Mouse (Mus musculus) skeletal muscle tissue, adult 2 months (tissue): ENCODE data around the gene Ezh1.
"Not testable (repeated sequence)": the region's sequence is repeated elsewhere in the genome, so short reads cannot be mapped to it uniquely, and the experiment has no call there.

Experiments used
- DNase-seq: peaks from one replicate; pipeline ENCODE4 v3.0.0-alpha.2; 2012; ENCODE audit warnings: low read depth, low spot score

Gene Ezh1

DNA sequence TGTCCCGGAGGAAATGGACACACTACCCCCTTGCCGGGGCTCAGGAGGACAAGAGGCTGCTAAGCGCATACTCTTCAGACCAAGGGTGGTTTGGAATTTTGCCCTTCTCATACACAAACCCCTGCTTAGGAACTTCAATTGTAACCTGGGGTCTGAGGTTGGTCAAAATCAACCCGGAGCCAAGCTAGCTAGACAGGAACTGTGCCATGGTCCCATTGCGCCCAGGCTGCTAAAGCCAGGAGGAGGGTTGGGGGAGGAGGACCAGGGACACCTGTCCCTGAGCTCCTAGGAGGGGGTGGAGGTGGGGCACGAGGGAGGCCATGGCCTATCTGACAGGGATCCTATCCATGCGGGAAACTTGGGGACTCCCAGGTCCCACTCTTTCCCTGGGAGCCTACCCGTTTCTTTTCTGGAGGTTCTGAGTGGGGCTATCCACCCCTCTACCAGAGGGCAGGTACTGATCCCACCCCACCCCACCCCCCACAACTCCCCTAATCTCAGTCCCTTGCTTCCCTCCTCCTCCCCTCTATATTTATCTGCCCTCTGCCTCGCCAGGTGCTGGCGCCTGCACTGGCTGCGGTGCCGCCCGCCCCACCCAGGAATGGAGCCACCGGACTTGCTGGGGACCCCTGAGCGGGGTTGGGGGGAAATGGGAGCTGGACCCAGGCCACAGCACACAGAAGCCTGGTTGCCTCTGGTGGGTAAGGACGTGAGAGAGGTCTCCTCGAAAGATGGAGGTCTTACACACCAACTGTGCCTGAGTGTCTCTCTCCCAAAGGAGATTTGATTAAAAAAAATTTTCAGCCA, 56.8 kb downstream of the Ezh1 start:
- DNase-seq: peak; percentile 68

DNA sequence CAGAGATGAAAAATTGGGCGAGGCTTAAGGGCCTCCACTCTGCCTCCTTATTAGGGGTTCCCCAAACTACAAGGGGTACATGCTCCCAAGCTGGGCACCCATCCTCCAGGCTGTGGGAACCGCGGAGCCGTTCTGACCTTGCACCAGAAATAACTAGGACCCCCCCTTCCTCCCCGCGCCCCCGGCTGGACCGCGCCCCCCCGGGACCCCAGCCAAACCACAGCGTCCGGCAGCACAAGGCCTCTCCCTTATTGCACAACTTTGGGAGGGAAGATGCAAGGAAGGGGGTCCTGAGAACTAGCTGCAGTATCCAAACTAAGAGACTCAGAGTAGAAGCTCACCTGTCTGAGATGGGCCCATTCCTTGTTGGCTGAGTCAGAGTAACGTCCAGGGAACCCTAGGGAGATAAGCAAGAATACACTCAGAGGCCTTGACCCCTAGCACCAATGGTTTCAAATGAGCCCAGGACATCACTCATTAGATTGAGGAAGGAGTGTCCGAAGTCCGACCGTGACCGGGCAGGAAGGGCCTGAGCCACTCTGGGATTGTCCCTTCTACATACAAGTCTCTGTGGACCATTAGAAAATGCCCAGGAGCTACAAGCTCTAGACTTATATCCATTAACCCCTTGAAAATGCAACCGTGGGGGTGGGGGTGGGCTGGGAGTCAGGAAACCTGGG, 57.8 kb downstream of the Ezh1 start:
- no peak for DNase-seq

DNA sequence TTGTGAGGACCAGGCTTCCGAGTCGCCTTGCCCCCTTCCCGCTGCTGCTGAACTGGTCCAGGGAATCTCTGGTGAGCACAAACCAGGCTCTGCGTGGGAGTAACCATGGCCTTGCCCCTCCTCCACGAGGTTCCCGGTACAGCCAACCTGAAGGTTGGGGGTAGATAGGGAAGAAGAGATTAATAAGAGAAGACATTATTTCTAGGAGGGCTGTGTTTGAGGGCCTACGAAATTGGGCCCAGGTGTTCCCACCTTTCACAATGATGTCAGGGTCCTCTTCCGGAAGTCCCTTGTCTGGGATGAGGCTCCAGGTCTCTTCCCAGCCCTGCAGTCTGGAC, 58.3 kb downstream of the Ezh1 start:
- no peak for DNase-seq

DNA sequence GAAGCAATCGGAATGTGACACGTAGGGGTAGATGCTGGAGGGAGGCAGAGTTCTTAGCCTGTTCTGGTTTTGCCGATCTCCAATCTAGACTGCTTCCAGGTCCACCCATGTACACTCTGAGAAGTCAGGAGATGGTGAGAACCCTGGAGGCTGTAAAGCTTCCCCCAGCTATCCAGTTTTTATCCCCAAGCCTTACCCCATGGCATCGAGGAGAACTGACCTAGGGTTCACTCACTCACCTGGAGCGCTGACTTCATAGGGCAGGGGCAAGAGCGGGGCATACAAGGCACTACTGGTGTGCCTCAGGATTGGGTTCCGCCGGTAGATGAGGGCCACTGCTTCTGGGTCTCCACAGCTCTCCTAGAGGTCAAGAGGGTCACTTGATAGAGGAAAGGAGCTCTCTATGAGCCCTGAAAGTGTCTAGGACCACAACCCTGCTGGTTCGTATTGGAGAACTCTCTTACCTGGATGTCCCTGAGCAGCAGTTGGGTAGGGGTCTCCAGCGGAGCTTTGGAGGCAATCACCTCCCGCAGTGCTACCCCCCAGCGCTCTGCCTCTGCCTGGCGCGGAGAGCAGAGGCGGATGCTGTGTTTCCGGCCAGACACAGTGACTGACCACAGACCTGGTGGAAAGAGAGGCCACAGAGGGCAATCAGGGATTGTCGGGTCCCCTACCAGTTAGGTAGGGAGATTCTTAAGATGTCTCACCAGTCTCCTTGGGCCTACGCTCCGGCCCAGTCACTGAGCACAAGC, 58.9 kb downstream of the Ezh1 start:
- no peak for DNase-seq

DNA sequence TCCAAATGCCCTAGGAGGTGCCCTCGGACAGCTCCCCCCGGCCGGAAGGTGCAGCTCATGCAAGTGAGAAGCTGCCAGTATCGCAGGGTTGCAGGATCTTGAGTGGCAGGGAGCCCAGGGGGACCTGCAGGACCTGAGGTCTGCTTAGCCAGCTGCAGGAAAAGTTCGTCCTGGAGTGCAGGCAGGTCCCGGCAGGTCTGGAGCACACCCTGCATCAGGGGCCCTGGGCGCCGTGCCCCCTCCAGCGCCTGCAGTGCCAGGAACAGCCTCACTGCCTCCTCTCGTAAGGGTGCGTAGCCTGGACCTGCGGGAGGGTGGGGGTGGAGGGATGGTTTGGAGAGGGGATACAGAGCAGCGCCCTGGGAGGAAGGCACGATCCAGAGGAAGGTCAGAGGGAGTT, 59.9 kb downstream of the Ezh1 start:
- DNase-seq: no peak

DNA sequence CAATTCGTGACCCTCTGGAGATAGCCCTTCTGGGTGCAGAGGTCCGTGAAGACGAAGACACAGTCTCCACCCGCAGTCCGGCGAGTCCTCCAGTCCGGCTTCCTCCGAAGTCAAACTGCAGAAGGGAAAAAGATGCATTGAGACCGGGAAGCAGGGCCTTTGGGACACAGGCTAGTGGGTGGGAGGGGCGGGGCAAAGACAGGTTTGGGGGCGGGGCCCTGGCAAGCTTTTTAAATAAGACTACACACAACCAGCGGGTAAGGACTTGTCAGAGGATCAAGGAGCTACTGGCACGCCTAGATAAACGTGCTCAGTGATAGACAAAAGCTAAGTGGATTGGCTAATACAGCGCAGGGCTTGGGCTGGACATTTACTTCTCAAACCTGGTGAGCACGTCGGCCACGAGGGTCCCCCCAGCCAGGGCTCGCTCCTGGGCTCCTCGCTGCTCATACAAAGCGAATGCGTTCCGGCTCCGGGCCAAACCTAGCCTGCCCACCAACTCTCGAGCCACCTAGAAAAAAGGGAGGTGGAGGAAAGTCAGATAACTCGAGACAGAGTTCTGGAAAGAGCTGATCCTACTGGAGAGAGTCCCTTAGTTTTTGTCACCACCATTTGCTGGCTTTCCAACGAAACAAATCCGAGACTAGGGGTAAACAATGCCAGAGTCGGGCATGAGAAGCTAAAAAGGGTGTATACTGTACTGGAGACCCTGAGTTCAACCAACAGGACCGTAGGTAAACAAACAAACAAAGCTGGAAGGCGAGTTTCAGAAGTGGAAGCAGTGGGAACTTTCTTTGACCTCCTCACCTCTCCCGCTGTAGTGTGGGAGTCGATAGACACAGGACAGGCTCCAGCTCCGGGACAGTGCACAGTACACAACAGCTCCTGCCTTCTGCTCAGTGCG, 61.3 kb downstream of the Ezh1 start:
- no peak for DNase-seq

DNA sequence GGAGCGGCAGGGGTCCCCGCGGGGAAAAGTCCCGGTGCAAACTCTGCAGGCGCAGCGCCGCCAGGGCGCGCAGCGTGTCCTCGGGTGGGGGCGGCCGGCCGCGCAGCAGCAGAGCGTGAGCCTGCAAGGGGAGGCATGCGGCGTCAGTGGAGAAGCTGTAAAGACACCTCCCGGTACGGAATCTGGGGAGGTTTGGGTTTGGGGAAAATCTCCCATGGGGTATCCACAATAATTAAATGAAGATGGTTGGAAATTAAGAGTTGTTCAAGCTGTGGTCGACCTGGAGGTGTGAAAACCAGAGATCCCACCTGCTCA, 62.0 kb downstream of the Ezh1 start:
- no peak for DNase-seq

DNA sequence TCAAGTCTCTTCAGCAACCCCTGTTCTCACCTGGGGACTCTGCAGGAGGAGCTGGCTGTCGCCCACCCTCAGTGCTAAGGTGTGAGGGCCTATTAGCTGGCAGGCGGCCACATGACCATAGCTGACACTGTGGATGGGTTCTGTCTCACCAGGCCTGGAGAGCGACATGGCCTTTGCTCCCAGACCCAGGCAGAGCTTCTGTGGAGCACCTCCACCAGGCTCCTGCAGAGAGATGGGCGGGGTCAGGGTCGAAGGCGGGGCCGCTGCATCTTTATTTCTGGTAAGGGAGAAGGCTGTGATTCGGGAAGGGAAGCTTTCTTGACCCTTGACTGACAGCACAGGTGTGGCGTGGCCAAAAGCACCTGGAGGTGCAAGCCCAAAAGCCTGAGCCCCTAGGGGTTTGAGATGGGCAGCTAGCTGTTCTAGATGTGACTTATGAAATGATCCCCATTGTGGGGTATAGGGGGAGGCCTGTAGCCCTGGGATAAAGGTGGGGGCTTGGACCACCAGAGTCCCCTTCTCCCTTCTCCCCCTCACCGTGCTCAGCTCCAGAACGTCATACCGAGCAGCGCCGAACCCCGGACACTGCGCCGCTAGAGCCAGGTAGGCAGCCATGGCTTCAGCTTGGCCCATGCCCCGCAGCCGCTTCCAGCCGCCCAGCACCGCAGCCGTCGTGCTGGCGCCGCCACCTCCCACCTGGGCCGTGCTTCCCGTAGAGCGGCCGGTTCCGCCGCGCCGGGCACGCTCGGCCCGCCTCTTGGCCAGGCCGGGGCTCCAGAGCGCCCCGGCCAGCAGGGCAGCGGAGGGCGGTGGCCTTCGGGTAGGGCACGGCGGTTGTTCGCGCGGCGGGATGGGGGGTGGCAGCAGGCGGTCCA, 62.5 kb downstream of the Ezh1 start:
- no peak for DNase-seq

DNA sequence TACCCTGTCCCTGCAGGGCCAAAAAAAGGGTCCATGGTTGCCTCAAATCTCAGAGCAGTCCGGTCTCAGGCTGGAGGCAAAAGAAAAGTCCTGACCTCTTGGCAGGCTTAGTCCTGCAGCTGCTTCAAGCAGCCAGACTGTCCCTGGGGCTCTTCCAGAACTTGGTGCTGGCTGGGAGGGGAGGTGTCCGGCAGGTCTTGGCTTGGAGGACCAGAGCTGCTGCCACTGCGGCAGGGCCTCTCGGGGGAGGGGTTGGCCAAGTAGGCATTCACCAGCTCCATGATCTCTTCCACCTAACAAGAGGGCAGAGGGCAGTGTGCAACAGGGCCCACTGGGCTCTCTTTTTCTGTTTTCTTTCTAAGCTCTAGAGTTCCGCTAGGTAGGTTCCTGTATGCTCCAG, 63.5 kb downstream of the Ezh1 start:
- peak; percentile 93 for DNase-seq

DNA sequence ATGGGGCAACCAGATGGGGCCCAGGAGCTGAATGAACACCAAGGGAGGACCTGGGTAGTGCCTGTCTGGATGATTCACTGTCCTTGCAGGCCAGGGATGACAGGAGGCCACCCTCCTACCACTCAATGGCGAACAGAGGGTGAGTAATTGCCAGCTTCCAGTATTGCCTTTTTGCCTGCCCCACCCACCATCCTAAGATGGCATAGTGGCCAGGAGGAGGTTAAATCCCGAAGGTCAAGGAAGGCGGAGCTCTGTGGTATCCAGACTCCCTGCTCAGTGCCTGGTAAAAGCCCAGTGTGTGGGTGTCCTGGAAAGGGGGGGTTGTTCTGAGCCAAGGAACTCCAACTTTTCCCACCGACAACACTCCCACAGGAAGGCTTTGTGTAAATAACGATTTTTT, 64.0 kb downstream of the Ezh1 start:
- DNase-seq: no peak

DNA sequence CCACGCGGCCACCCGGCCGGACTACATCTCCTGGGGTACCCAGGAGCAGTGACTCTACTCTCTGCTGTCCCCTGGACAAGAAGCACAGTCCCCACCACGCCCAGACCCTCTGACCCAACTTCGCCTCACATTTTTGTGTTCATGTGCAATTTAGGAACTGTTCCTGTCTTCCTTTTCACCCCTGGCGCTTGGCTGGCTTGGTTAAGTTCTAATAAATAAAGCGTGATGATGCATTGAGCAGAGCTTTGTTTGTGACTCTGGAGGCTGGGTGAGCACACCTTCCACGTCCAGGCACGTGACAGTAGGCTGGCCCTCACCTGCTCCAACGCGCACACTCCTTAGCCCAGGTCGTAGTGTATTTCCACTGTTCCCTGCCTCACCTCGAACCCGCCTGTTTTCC, 64.7 kb downstream of the Ezh1 start:
- DNase-seq: no peak

DNA sequence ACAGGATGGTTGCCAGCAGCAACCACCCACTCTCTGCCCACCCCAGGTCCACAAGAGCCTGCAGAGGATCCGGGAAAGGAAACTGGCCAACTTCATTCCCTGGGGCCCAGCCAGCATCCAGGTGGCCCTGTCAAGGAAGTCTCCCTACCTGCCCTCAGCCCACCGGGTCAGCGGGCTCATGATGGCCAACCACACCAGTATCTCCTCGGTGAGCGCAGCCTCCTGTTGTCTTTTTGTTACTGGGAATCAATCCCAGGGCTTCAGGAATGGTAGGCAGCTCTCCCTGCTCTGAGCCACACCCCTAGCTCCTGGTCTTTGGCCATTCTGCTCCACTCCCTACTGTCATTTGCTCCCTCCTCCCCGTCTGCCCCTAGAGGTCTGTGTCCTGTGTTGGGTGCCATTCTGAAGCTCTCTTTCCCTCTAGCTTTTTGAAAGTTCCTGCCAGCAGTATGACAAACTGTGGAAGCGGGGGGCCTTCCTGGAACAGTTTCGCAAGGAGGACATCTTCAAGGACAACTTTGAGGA, 65.2 kb downstream of the Ezh1 start:
- not testable (repeated sequence) for DNase-seq

DNA sequence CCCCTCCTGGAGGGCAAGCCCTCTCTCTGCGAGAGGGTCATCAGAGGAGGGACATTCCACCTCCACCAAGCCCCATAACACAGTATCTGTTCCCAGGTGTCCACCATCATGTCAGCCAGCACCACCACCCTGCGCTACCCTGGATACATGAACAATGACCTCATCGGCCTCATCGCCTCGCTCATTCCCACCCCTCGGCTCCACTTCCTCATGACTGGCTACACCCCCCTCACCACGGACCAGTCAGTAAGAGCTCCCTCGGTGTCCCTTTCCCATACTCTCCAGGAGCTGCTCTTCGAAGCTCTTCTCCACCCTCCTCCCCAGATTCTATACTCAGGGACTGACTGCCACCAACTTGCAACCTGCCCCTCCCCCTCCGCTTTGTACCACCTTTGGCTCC, 66.1 kb downstream of the Ezh1 start:
- DNase-seq: not testable (repeated sequence)

DNA sequence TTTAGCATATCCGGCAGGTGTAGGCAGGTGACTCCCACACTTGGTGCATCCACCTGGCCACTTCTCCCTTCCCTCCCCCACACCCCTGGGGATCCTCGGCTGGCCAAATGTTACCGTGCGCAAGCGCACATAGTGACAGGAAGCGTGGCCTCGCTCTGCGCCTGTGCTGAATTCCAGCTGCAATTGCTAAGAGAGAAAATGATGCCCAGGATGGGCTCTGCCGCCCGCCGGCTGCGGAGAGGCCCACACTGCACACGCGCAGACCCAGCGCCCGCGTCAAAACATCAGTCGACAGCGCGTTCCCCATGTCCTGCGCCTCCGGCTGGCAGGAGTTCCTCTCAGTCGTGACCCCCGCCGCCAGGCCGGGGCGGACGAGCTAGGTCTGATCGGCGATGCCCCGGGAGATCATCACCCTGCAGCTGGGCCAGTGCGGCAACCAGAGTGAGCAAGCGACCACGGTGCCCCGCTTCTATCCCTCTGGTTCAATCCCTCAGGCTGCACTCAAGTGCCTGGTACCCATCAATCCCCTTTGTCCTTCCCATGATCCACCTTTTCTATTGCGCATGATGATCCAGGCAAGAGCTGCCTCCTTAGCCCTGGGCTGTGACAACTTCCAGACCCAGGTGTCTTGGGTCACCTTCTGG, 70.4 kb downstream of the Ezh1 start, which contains the start of gene Tubg2:
Gene Tubg2, plus strand, starts transcription at position 180 of the 644 bp plus-strand sequence.
- no peak for DNase-seq

DNA sequence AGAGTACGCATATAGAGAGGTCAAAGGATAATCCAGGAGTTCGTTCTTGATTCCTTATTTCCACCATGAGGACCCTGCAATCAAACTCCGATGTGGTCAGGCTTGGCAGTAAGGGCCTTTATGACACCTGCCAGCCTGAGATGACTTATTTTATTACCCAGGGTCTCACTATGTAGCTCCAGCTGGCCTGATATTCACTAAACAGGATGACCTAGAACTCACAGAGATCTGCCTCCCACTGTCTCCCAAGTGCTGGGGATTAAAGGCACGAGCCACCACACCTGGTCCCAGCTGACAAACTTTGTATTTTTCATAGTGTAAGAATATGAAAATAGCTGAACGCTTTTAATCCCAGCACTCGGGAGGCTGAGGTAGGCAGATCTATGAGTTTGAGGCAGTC, 71.1 kb downstream of the Ezh1 start:
- DNase-seq: no peak

DNA sequence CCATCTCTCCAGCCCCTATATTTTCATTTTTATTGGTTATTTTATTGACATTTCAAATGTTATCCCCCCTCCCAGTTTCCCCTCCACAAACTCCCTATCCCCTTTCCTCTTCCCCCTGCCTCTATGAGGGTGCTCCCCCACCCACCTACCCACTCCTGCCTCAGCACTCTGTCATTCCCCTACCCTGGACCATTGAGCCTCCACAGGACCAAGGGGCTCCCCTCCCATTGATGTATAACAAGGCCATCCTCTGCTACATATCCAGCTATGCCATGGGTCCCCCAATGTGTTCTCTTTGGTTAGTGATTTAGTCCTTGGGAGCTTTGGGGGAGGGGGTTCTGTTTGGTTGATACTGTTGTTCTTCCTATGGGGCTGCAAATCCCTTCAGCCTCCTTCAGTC, 71.6 kb downstream of the Ezh1 start:
- DNase-seq: no peak

DNA sequence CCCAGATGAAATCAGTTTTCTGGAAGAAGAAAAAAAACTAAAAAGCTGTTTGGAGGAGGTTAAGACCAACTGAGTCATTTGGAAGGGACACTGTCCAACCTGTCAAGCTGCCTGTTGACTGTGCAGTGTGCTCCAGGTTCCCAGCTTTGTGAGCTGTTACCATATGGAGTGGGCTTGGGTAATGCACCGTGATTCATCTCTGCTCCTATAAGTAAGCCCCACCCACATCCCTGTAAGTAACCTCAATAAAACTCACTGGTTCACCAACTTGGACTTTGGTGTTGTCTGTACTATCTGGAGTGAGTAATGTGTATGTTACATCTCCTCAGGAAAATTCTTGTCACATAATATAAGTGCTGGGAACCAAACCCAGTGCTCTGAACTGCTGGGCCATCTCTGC, 73.4 kb downstream of the Ezh1 start:
- no peak for DNase-seq

DNA sequence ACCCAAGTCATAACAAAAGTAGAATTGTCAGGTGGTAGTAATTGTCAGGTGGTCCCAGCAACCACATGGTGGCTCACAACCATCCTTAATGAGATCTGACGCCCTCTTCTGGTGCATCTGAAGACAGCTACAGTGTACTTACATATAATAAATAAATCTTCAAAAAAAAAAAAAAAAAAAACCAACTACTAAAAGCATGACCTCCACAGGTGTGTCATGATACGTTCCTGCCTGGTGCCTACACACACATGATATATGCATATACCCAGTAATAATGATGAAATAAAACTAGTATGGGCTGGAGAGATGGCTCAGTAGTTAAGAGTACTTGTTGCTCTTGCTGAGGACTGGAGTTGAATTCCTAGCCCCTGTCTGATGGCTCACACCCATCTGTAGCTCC, 75.2 kb downstream of the Ezh1 start:
- no peak for DNase-seq

DNA sequence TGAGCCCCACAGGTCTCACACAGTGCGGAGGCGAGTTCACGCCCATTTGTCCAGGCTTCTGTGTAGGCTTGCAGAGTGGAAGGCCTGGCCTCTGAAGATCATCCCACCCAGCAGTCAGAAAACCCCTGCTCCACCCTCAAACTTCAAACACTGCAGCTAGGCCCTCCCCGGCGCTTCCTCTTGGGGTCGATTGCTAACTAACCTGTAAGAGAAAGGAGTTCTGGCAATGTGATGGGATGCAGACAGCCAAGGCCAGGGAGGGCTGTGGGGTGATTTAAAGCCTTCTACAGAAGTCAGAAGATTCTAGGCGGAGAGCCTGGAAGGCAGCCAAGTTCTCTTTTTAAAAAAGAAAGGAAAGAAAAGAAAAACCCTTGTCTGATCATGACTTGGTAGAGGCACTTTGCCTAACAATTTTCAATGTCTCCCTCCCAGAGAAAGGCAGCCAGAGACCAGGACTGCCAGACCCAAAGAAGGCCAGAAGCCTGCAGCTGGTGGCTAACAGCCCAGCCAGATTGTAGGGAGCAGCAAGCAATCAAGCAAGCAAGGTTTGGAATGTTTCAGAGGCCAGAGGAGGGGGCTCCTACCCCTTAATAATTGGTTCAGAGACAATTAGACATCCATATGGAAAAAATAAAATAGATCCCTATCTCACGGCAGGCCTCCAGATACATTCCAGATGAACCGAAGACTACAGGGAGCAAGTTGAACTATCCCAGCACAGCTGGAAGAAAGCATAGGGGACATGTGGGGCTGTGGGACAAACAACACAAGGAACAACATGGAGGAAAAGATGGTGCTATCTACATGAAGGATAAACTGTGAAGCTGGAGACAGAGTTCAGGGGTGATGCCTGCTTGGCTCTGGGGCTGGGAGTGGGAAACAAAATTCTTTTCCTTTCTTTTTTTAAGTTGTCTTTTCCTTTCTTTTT, 76.8 kb downstream of the Ezh1 start:
- no peak for DNase-seq
